Mouse (Mus musculus) 416B (cell line): Measurements from ENCODE around the gene Zfyve16.

ENCODE experiments used
- DNase-seq: peaks from one replicate; pipeline ENCODE4 v3.0.0; 2011; ENCODE audit warnings: low read depth

Gene Zfyve16

GRCm38 (mm10) chr13:92530721-92531211, at the start of gene Zfyve16:
Gene Zfyve16 (minus strand): TSS chr13:92530868.
- peak; percentile 92 for DNase-seq

GRCm38 (mm10) chr13:92578210-92578609, 47.5 kb upstream of the Zfyve16 start:
- no peak for DNase-seq

- DNase-seq: peak; percentile 4
Observed at GRCm38 (mm10) chr13:92576688-92577087, 46.0 kb upstream of the Zfyve16 start.

- DNase-seq: no peak
Observed at GRCm38 (mm10) chr13:92576072-92576471, 45.4 kb upstream of the Zfyve16 start, which contains the start of gene Spz1. Gene Spz1 (minus strand): TSS chr13:92576172.

GRCm38 (mm10) chr13:92559429-92559828, 28.8 kb upstream of the Zfyve16 start:
- no peak for DNase-seq

GRCm38 (mm10) chr13:92557229-92557628, 26.6 kb upstream of the Zfyve16 start:
- DNase-seq: no peak

GRCm38 (mm10) chr13:92556458-92557126, 25.9 kb upstream of the Zfyve16 start:
- no peak for DNase-seq

GRCm38 (mm10) chr13:92547093-92547492, 16.4 kb upstream of the Zfyve16 start:
- DNase-seq: no peak

GRCm38 (mm10) chr13:92540997-92541396, 10.3 kb upstream of the Zfyve16 start:
- DNase-seq: no peak

- no peak for DNase-seq
Observed at GRCm38 (mm10) chr13:92539126-92539525, 8.5 kb upstream of the Zfyve16 start.

- DNase-seq: no peak
Observed at GRCm38 (mm10) chr13:92533801-92534200, 3.1 kb upstream of the Zfyve16 start.

GRCm38 (mm10) chr13:92532216-92532615, 1.5 kb upstream of the Zfyve16 start:
- no peak for DNase-seq

- DNase-seq: no peak
Observed at GRCm38 (mm10) chr13:92531237-92531636, 569 bp upstream of the Zfyve16 start.

- DNase-seq: peak; percentile 71
Observed at GRCm38 (mm10) chr13:92529828-92530720, 594 bp downstream of the Zfyve16 start.

- no peak for DNase-seq
Observed at GRCm38 (mm10) chr13:92523178-92523813, 7.4 kb downstream of the Zfyve16 start.

GRCm38 (mm10) chr13:92504871-92505270, 25.8 kb downstream of the Zfyve16 start:
- no peak for DNase-seq

- no peak for DNase-seq
Observed at GRCm38 (mm10) chr13:92491923-92492322, 38.7 kb downstream of the Zfyve16 start.

GRCm38 (mm10) chr13:92490817-92491216, 39.9 kb downstream of the Zfyve16 start:
- no peak for DNase-seq

- peak; percentile 98 for DNase-seq
Observed at GRCm38 (mm10) chr13:92483852-92484463, 46.7 kb downstream of the Zfyve16 start, which contains the start of gene Fam151b. Gene Fam151b (minus strand): TSS chr13:92484015.

- peak; percentile 85 for DNase-seq
Observed at GRCm38 (mm10) chr13:92483348-92483747, 47.3 kb downstream of the Zfyve16 start.

- DNase-seq: no peak
Observed at GRCm38 (mm10) chr13:92470151-92470550, 60.5 kb downstream of the Zfyve16 start.

GRCm38 (mm10) chr13:92469381-92469780, 61.3 kb downstream of the Zfyve16 start:
- DNase-seq: no peak
